Mouse (Mus musculus) heart, embryonic 16.5 days (tissue): ENCODE results near the gene Traf3. TPM values are rescaled to one million over a fixed set of nuclear protein-coding genes. Genes with fewer than 3 reads are reported as not detected.

Source experiments
- ATAC-seq: fragments of 200-750 bp; cut with Nextera tagmentation; replicated peaks from 2 replicates; pipeline ENCODE4 v1.8.0; 2017; ENCODE audit warnings: moderate number of reproducible peaks; ENCODE audit not compliant: insufficient read depth, low FRiP score; ENCODE audit errors: extremely low read depth
- H3K27ac ChIP-seq: fragments of 300-500 bp; sonication (generic); 2 replicates; pipeline ENCODE4 v1.5.1; 2014; ENCODE audit warnings: mild to moderate bottlenecking, low read length, control low read depth, moderate library complexity
- H3K27me3 ChIP-seq: fragments of 300-500 bp; sonication (generic); 2 replicates; pipeline ENCODE4 v1.6.1; 2014; ENCODE audit warnings: low read length, mixed read lengths; ENCODE audit not compliant: control insufficient read depth, insufficient read depth
- H3K36me3 ChIP-seq: fragments of 300-500 bp; sonication (generic); 2 replicates; pipeline ENCODE4 v1.6.1; 2014; ENCODE audit not compliant: control insufficient read depth, insufficient read depth
- H3K4me1 ChIP-seq: fragments of 300-500 bp; sonication (generic); 2 replicates; pipeline ENCODE4 v1.6.1; 2014; ENCODE audit warnings: low read length, mixed read lengths; ENCODE audit not compliant: control insufficient read depth, insufficient read depth
- H3K4me2 ChIP-seq: fragments of 300-500 bp; sonication (generic); 2 replicates; pipeline ENCODE4 v1.6.1; 2014; ENCODE audit warnings: low read depth, mild to moderate bottlenecking, control low read depth, low read length
- H3K4me3 ChIP-seq: fragments of 300-500 bp; sonication (generic); 2 replicates; pipeline ENCODE4 v1.5.1; 2014; ENCODE audit warnings: mild to moderate bottlenecking, control low read depth, low read length
- H3K9ac ChIP-seq: fragments of 300-500 bp; sonication (generic); 2 replicates; pipeline ENCODE4 v1.6.1; 2014; ENCODE audit warnings: low read length, control low read depth
- H3K9me3 ChIP-seq: fragments of 300-500 bp; sonication (generic); replicated peaks from 2 replicates; pipeline ENCODE4 v1.6.1; 2016; ENCODE audit warnings: low read length; ENCODE audit not compliant: control insufficient read depth
- WGBS: fragments of 180-500 bp; shearing (Covaris S2); extraction: QIAGEN DNeasy Blood & Tissue Kit; methylation state at CpG from one replicate; pipeline ENCODE4 v1.1.7; 2014; 5-methylcytosine and 5-hydroxymethylcytosine counted together
- polyA plus RNA-seq: library from polyadenylated mRNA; unstranded; fragments of >200 nt; fragmentation: Nextera tagmentation; extraction: Ambion mirVana; gene quantifications from 2 replicates; pipeline ENCODE4 v1.2.1, GENCODE M21; 2015

The Traf3 gene
- polyA plus RNA-seq, 1 experiment from 2014 or later = 6.0 TPM

GRCm38 (mm10) chr12:111184476-111184875 is 18.3 kb downstream of the Traf3 start, which contains the start of gene 4930595D18Rik:
TSS of gene 4930595D18Rik (minus strand) at chr12:111184491.
- no peak within 1 kb of the TSS for H3K4me2 ChIP-seq
- no peaks in the 10 kb centered on the region for H3K27me3 ChIP-seq
- no peaks in the 10 kb centered on the region for H3K9me3 ChIP-seq
- H3K36me3 ChIP-seq = no peaks in the 10 kb centered on the region
- H3K9ac ChIP-seq = no peak within 1 kb of the TSS
- ATAC-seq = no peak
- no peak within 1 kb of the TSS for H3K4me3 ChIP-seq
- 49% methylated on average over 5 of the region's 5 CpGs for WGBS
- no peak within 1 kb of the TSS for H3K27ac ChIP-seq
- peaks cover 7% of the 10 kb centered on the region; the same call in 1 of the 2 replicates for H3K4me1 ChIP-seq

DNA sequence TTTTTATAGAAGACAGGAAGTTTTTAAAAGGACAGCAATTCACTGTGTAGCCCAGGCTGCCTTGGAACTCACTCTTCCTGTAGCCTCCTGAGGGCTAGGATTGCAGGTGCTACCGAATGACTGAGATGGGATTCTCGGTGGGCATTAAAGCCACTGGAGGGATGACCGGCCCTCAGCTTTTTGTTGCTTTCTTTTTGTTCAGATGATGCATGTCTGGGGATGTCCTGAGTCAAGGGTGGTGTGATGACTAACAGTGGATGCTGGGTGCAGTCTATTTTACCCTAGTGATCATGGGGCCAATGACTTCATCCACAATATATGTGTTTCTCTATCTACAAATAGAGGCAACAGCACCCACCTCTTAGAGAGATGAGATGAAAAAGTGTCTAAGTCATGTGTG is 20.8 kb downstream of the Traf3 start:
- 84% methylated on average over 3 of the region's 3 CpGs for WGBS
- H3K4me1 ChIP-seq = peaks cover 7% of the 10 kb centered on the region; the same call in 1 of the 2 replicates
- H3K9ac ChIP-seq = no peak overlapping the region
- no peak overlapping the region for H3K4me3 ChIP-seq
- no peaks in the 10 kb centered on the region for H3K27me3 ChIP-seq
- H3K9me3 ChIP-seq = no peaks in the 10 kb centered on the region
- no peak overlapping the region for H3K4me2 ChIP-seq
- H3K27ac ChIP-seq = no peak overlapping the region
- no peak for ATAC-seq
- H3K36me3 ChIP-seq = no peaks in the 10 kb centered on the region

- Histone ChIP-seq H3K27me3 (no peaks in the 10 kb centered on the region), H3K4me1 (peaks cover 7% of the 10 kb centered on the region; the same call in 1 of the 2 replicates), H3K9ac (no peak overlapping the region), H3K4me3 (no peak overlapping the region), H3K27ac (no peak overlapping the region), H3K4me2 (no peak overlapping the region), H3K36me3 (no peaks in the 10 kb centered on the region), H3K9me3 (no peaks in the 10 kb centered on the region)
- 94% methylated on average over 4 of the region's 4 CpGs for WGBS
- ATAC-seq = no peak
Measured at GRCm38 (mm10) chr12:111188295-111188694, 22.1 kb downstream of the Traf3 start.

- 88% methylated on average over 5 of the region's 5 CpGs for WGBS
- Histone ChIP-seq H3K4me3 (no peak overlapping the region), H3K9me3 (no peaks in the 10 kb centered on the region), H3K4me2 (no peak overlapping the region), H3K36me3 (no peaks in the 10 kb centered on the region), H3K9ac (no peak overlapping the region), H3K27ac (no peak overlapping the region), H3K27me3 (no peaks in the 10 kb centered on the region), H3K4me1 (peaks cover 7% of the 10 kb centered on the region; the same call in 1 of the 2 replicates)
- no peak for ATAC-seq
Measured at GRCm38 (mm10) chr12:111190355-111190754, 24.2 kb downstream of the Traf3 start.

DNA sequence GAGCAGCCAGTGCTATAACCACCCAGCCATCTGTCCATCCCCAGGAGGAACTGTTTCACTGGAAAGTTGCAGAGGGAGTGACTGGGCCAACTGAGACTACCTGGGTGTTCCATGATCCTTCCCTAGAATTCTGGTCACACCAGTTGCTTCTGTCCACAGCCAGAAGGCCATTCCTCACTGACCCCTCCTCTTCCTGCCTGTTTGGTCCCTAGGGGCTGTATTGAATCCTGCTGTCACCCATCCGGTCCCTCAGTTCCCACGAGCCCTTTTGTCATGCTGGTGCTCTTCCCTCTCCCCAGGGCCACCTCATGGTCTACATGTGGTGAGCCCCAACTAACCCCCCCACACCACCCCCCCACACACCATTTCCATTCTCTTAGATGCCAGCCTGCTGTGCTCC is 24.7 kb downstream of the Traf3 start:
- H3K27me3 ChIP-seq = no peaks in the 10 kb centered on the region
- no peaks in the 10 kb centered on the region for H3K36me3 ChIP-seq
- H3K4me1 ChIP-seq = peaks cover 7% of the 10 kb centered on the region; the same call in 1 of the 2 replicates
- WGBS = 57% methylated on average over 2 of the region's 2 CpGs
- H3K27ac ChIP-seq = no peak overlapping the region
- H3K4me3 ChIP-seq = no peak overlapping the region
- no peaks in the 10 kb centered on the region for H3K9me3 ChIP-seq
- no peak for ATAC-seq
- no peak overlapping the region for H3K9ac ChIP-seq
- H3K4me2 ChIP-seq = no peak overlapping the region

- Histone ChIP-seq H3K27ac (no peak overlapping the region), H3K36me3 (no peaks in the 10 kb centered on the region), H3K9ac (no peak overlapping the region), H3K4me2 (no peak overlapping the region), H3K9me3 (no peaks in the 10 kb centered on the region), H3K4me1 (0 out of 2 replicates have a peak, but pooled peaks cover 2% of the 10 kb centered on the region), H3K27me3 (no peaks in the 10 kb centered on the region), H3K4me3 (no peak overlapping the region)
- 75% methylated on average over 6 of the region's 6 CpGs for WGBS
- ATAC-seq = no peak
Measured at GRCm38 (mm10) chr12:111192777-111193176, 26.6 kb downstream of the Traf3 start.

DNA sequence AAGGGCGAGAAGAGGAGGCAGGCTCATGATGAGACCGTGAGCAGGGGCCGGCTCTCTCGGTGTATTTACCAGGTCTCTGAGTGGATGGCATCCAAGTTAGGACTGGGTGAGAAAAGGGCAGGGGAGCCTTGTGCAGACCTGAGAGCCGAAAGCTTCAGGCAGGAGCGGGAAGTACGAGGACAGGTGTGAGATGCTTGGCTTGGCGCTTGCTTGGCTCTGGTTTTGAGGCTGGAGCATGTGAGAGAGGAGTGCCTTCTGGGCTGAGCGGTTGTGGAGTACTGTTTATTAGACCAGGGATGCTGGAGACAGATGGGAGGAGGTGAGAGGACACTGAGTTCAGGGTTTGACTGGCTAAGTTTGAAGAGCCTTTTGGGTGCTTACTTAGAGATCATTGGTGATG is 27.2 kb downstream of the Traf3 start:
- no peak for ATAC-seq
- H3K4me1 ChIP-seq = 0 out of 2 replicates have a peak, but pooled peaks cover 2% of the 10 kb centered on the region
- H3K27ac ChIP-seq = no peak overlapping the region
- no peak overlapping the region for H3K4me2 ChIP-seq
- no peak overlapping the region for H3K4me3 ChIP-seq
- no peaks in the 10 kb centered on the region for H3K36me3 ChIP-seq
- H3K9me3 ChIP-seq = no peaks in the 10 kb centered on the region
- H3K27me3 ChIP-seq = no peaks in the 10 kb centered on the region
- no peak overlapping the region for H3K9ac ChIP-seq
- 67% methylated on average over 9 of the region's 9 CpGs for WGBS

DNA sequence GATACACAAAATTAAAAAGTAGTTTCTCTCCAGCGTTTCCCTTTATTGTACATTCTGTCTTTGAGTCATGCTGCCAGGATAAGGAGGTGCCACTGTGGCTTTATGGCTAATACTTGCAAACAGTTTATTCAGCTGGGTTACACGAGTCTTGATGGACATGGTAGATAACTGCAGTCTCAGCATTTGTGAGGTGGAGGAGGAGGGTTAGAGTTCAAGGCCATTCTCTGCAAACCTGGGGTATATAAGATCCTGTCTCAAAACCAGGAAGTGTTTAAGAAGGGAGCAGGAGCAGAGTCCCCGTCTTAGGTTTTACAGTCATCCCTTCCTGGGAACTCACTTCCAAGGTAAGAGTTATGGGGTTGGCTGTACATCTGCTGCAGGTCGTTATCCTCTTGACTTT is 30.4 kb downstream of the Traf3 start:
- H3K4me1 ChIP-seq = 0 out of 2 replicates have a peak, but pooled peaks cover 2% of the 10 kb centered on the region
- H3K4me2 ChIP-seq = no peak overlapping the region
- no peaks in the 10 kb centered on the region for H3K9me3 ChIP-seq
- 74% methylated on average over 4 of the region's 4 CpGs for WGBS
- no peak overlapping the region for H3K4me3 ChIP-seq
- no peak overlapping the region for H3K27ac ChIP-seq
- ATAC-seq = no peak
- H3K9ac ChIP-seq = no peak overlapping the region
- no peaks in the 10 kb centered on the region for H3K27me3 ChIP-seq
- no peaks in the 10 kb centered on the region for H3K36me3 ChIP-seq

- ATAC-seq = no peak
- WGBS = 73% methylated on average over 10 of the region's 10 CpGs
- no peak overlapping the region for H3K9ac ChIP-seq
- no peaks in the 10 kb centered on the region for H3K4me1 ChIP-seq
- no peak overlapping the region for H3K27ac ChIP-seq
- H3K9me3 ChIP-seq = no peaks in the 10 kb centered on the region
- no peaks in the 10 kb centered on the region for H3K36me3 ChIP-seq
- H3K4me3 ChIP-seq = no peak overlapping the region
- no peaks in the 10 kb centered on the region for H3K27me3 ChIP-seq
- no peak overlapping the region for H3K4me2 ChIP-seq
Measured at GRCm38 (mm10) chr12:111203076-111203475, 36.9 kb downstream of the Traf3 start.
